Mouse (Mus musculus) megakaryocyte, embryonic 14.5 days (primary cell): ENCODE results near the gene Galnt15. TPM values are rescaled to one million over a fixed set of nuclear protein-coding genes. Genes with fewer than 3 reads are reported as not detected.
"Not testable (repeated sequence)": the region's sequence is repeated elsewhere in the genome, so short reads cannot be mapped to it uniquely, and the experiment has no call there.

Experiments
- H3K27me3 ChIP-seq: replicated peaks from 2 replicates; pipeline ENCODE3; 2012; ENCODE audit warnings: inconsistent platforms
- H3K36me3 ChIP-seq: replicated peaks from 2 replicates; pipeline ENCODE3; 2012; ENCODE audit warnings: low read length, inconsistent platforms, mixed read lengths
- H3K4me1 ChIP-seq: 2 replicates; pipeline ENCODE4 v1.6.1; 2012; ENCODE audit warnings: inconsistent platforms
- H3K4me3 ChIP-seq: replicated peaks from 2 replicates; pipeline ENCODE3; 2012; ENCODE audit warnings: moderate library complexity, mild to moderate bottlenecking, inconsistent platforms
- H3K9me3 ChIP-seq: 2 replicates; pipeline ENCODE4 v1.6.1; 2012; ENCODE audit warnings: inconsistent platforms
- FLI1 ChIP-seq: IDR thresholded peaks from 2 replicates; pipeline ENCODE4 v1.6.1; 2012; ENCODE audit warnings: low read length, inconsistent platforms, mixed read lengths
- GATA1 ChIP-seq: IDR thresholded peaks from 3 replicates; pipeline ENCODE4 v1.6.1; 2012; ENCODE audit warnings: mixed read lengths, low read length, inconsistent platforms, borderline replicate concordance
- polyA plus RNA-seq: library from polyadenylated mRNA; stranded (reverse); fragments of >175 nt; gene quantifications from 2 replicates; pipeline ENCODE4 v1.2.3, GENCODE M21; 2012; ENCODE audit warnings: low replicate concordance; ENCODE audit not compliant: insufficient read depth

Gene Galnt15
- polyA plus RNA-seq, 1 experiment = not detected

DNA sequence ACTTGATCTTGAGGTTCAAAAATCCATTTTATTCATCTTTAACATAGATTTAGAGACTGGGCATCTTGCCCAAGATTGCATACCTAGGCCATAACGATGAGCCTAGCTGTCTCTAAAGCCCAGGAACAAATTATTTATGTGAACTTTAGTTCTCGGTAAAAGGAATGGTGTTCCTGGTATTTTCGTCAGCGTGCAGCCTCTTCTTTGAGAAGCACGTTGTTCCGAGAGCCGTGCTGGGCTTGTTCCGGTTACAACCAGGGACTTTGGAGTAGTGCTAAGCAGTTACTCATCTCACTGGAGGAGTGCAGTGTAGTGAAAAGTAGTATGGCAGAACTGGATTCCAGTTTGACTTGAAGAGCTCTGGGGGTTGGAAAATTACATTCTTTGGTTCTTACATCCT, 57.4 kb downstream of the Galnt15 start:
- Histone ChIP-seq H3K4me1 (peaks cover 49% of the 10 kb centered on the region), H3K9me3 (no peaks in the 10 kb centered on the region), H3K4me3 (peak overlapping the region; percentile 96), H3K27me3 (no peaks in the 10 kb centered on the region), H3K36me3 (peaks cover 43% of the 10 kb centered on the region)
- no peak for TF ChIP-seq FLI1

DNA sequence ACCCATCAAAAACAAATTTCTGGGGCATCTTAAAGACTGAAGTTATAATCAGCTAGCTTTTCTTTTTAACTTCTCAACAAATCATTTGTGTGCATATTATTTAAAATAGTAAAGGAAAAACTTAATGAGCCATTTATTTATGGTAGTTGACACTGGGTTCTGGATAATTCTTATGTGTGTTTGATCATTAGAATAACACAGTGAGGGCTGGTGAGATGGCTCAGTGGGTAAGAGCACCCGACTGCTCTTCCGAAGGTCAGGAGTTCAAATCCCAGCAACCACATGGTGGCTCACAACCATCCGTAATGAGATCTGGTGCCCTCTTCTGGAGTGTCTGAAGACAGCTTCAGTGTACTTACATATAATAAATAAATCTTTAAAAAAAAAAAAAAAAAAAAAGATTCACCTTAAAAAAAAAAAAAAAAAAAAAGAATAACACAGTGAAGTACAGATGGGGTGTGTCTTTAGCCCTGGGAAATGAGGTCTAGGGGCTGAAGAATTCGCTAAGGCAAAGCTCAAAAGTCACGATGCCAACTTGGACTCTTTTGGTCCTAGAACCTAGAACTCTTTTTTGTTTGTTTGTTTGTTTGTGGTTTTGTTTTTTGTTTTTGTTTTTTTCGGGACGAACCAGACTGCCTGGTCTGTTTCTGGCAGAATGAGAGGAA, 58.9 kb downstream of the Galnt15 start:
- H3K27me3 ChIP-seq, H3K9me3 ChIP-seq, H3K4me3 ChIP-seq: not testable (repeated sequence)
- peaks cover 43% of the 10 kb centered on the region for H3K36me3 ChIP-seq
- H3K4me1 ChIP-seq = peaks cover 53% of the 10 kb centered on the region

DNA sequence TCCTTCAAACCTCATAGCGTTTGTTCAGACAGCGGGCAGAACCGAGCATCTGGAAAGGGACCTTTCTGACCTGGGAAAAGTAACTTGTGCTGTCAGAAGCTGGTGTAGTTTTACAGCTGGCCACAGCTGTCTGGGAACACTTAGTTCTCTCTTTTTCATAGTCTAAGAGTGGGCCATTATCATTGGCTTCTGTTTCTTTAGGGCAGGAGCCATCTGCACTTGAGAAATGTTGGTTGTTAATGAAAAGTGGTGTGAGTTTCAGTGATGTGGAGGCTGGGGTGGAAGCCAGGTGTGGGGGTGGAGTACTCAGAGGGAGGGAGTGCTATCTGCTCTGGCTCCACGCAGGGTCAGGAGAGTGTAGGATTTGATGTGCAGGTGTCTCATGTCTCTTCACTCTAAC, 62.3 kb downstream of the Galnt15 start:
- H3K9me3 ChIP-seq = no peaks in the 10 kb centered on the region
- H3K27me3 ChIP-seq = no peaks in the 10 kb centered on the region
- TF ChIP-seq GATA1 = no peak
- no peak for TF ChIP-seq FLI1
- H3K36me3 ChIP-seq = peaks cover 68% of the 10 kb centered on the region
- H3K4me3 ChIP-seq = no peak overlapping the region
- H3K4me1 ChIP-seq = peaks cover 56% of the 10 kb centered on the region

DNA sequence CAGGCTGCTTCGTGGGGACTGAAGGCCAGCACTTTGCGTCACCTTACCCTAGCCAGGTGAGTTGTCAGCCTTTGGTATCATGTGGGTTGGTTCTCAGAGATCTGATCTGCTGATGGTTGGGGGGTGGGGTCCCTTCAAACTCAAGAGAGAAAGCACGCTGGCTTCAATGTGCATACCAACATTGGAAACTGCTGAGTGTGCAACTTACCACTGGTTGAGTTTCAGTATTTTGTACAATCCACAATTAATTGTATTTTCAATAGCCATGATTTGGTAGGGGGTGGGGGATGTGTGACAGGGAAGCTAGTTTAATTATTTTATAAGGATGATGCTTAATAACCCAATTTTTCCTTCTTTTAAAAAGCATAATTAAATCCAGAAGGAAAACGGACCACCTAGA, 62.9 kb downstream of the Galnt15 start:
- peaks cover 51% of the 10 kb centered on the region for H3K4me1 ChIP-seq
- H3K9me3 ChIP-seq = no peaks in the 10 kb centered on the region
- no peak overlapping the region for H3K4me3 ChIP-seq
- peaks cover 73% of the 10 kb centered on the region for H3K36me3 ChIP-seq
- TF ChIP-seq GATA1 = no peak
- no peak for TF ChIP-seq FLI1
- H3K27me3 ChIP-seq = no peaks in the 10 kb centered on the region

DNA sequence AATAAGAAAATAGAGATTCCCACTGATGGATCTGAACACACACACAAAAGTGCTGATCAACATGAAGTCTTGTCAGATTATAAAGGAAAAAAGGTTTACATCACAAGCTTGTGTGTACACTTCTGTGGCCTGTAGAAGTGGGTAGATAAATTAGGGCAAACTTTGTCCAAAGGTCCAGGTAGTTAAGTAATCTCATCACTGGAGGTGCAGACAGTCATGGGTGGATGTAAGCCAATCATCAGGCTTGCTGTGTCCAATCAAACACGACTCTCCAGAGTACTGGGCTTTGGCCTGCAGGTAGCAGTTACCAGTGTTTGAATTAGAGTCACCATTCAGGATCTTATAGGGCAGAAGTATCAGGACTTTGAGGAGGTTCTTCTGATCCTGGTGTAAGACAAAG, 64.2 kb downstream of the Galnt15 start:
- TF ChIP-seq FLI1 = no peak
- TF ChIP-seq GATA1 = no peak
- peaks cover 86% of the 10 kb centered on the region for H3K36me3 ChIP-seq

DNA sequence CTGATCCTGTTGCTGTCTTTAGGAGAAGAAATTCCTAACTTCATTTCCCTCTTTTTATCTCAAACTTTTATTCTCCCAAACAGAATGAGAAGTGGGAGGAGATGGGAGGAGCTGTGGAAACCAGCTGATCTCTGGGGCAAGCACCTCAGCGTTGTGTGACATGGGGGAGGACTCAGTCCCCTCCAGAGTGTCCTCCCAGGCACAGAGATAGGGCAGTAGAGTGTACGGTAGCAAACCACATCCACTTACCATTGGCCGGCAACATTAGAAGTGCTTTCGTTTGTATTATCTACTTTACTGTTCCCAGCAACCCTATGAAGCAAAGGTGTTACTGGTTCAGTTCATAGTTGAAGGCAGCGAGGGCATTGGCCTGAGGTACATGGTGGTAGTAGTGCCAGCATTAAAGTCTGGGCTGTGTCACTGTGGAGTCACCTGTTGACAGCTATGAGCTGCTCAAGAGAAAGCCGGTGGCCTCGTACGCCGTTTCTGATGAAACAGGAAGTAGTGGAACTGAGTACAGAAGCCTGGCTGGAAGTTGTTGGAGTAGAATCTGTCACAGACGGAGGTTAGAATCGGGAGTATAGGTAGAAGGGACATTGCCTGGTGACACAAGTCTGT, 64.8 kb downstream of the Galnt15 start:
- H3K4me1 ChIP-seq = peaks cover 40% of the 10 kb centered on the region
- H3K36me3 ChIP-seq = peaks cover 90% of the 10 kb centered on the region
- H3K27me3 ChIP-seq = no peaks in the 10 kb centered on the region
- H3K4me3 ChIP-seq = peak overlapping the region; percentile 31
- TF ChIP-seq GATA1 (no peak), FLI1 (no peak)
- H3K9me3 ChIP-seq = no peaks in the 10 kb centered on the region

More for the DNA sequence above, 64.2 kb downstream of the Galnt15 start:
- no peak overlapping the region for H3K4me3 ChIP-seq
- no peaks in the 10 kb centered on the region for H3K27me3 ChIP-seq
- H3K4me1 ChIP-seq = peaks cover 43% of the 10 kb centered on the region
- H3K9me3 ChIP-seq = no peaks in the 10 kb centered on the region

DNA sequence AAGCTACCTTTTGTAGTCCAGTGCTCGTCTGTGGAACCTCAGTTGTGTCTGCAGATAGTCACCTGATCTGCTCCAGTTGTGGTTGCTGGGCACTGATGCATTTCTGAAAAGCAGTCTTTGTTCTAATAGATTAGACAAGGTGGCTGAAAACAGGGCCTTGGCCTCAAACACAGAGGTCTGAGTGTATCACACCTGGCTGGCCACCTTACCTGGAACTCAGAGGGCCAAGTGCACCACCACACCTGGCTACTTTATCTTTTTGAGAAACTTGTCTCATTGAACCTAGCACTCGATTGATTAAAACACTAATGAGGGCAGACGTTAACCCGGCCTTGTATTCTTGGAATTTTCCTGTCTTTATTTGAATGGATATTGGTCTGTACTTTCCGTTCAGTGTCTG, 66.9 kb downstream of the Galnt15 start:
- Histone ChIP-seq H3K36me3 (peaks cover 99% of the 10 kb centered on the region), H3K4me3 (no peak overlapping the region), H3K9me3 (peaks cover 9% of the 10 kb centered on the region; the same call in 1 of the 2 replicates), H3K27me3 (no peaks in the 10 kb centered on the region), H3K4me1 (peaks cover 20% of the 10 kb centered on the region)
- TF ChIP-seq FLI1 (no peak), GATA1 (no peak)

DNA sequence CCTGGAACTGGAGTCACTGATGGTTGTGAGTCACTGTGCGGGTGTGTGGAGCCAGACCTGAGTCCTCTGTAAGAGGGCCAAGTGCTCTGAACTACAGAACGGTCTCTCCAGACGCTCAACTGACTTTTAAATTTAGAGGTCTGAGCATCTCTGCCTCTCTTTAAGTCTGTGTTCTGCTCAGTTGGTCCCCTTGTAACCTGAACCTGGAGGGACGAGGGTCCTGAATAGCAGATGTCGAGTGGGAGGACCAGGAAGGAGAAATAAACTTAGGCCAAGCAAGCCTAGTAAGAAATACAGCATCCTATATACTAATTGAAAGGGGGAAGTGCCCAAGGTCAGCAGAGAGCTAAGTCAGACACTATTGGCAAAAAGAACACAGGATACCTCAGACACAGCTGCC, 68.0 kb downstream of the Galnt15 start:
- Histone ChIP-seq H3K4me1 (peaks cover 13% of the 10 kb centered on the region), H3K4me3 (no peak overlapping the region), H3K36me3 (peaks cover 98% of the 10 kb centered on the region), H3K9me3 (peaks cover 9% of the 10 kb centered on the region; the same call in 1 of the 2 replicates), H3K27me3 (no peaks in the 10 kb centered on the region)
- no peak for TF ChIP-seq FLI1
- TF ChIP-seq GATA1 = no peak

DNA sequence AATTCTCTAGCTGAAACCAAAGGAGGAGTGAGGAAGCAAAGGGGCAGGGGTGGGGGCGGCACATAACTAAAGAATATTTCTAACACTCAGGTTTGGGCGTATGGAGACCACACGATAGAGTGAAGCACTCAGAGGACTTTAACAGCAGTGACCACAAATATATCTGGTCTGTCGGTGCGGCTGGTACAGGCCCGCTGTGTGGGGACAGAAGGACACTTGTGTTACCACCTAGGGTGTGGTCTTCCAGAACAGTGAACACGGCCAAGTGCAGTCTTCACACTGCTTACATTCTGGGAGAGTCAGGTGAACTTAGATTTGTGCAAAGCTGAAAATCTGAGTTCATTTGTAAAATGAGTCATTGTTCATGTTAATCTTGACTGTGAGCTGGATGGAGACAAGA, 68.9 kb downstream of the Galnt15 start:
- Histone ChIP-seq H3K4me3 (no peak overlapping the region), H3K9me3 (peaks cover 9% of the 10 kb centered on the region; the same call in 1 of the 2 replicates), H3K27me3 (no peaks in the 10 kb centered on the region), H3K4me1 (peaks cover 13% of the 10 kb centered on the region), H3K36me3 (peaks cover 98% of the 10 kb centered on the region)
- TF ChIP-seq GATA1 (no peak), FLI1 (no peak)

DNA sequence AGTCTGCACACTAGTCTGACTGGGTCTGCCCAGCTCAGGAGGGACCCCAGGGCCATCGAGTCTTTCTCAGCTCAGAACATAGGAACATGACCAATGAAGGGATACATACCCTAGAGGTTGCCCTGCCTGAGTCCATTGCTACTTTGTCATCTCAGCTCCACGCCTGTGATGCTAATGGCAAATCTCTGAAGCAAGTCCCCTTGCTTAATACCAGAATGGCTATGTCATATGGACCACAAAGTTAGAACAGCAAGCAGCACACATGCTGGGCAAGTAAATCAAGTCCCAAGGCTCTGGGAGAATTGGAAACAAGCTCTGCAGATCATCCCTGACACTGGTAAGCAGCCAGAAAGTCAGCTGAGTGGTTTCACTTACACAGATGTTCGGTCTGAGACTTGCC, 70.2 kb downstream of the Galnt15 start:
- TF ChIP-seq GATA1 (no peak), FLI1 (no peak)
- H3K27me3 ChIP-seq = no peaks in the 10 kb centered on the region
- peaks cover 9% of the 10 kb centered on the region; the same call in 1 of the 2 replicates for H3K9me3 ChIP-seq
- no peak overlapping the region for H3K4me3 ChIP-seq
- peaks cover 98% of the 10 kb centered on the region for H3K36me3 ChIP-seq
- H3K4me1 ChIP-seq = peaks cover 3% of the 10 kb centered on the region; the same call in 1 of the 2 replicates
